Mouse (Mus musculus) lung, adult 2 months (tissue): ENCODE results near the gene Aldh3b2.

Experiments
- CTCF ChIP-seq: fragments of 200-500 bp; IDR thresholded peaks from 2 replicates; pipeline ENCODE4 v1.5.1; 2011; ENCODE audit warnings: mild to moderate bottlenecking, low read length, control low read depth; ENCODE audit not compliant: insufficient read depth
- POLR2A ChIP-seq: fragments of 200-500 bp; IDR thresholded peaks from 2 replicates; pipeline ENCODE4 v1.6.1; 2011; ENCODE audit warnings: low read depth, mild to moderate bottlenecking, control low read depth, low read length, borderline replicate concordance; ENCODE audit errors: extremely low read depth

GRCm38 (mm10) chr19:3988750-3989149 lies 16.6 kb downstream of the Aldh3b2 start:
- TF ChIP-seq CTCF (no peak), POLR2A (no peak)
